Mouse (Mus musculus) neural tube, postnatal 0 days (tissue): ENCODE measurements around the gene Lyg2. TPM values are rescaled to one million over a fixed set of nuclear protein-coding genes. Genes with fewer than 3 reads are reported as not detected.

Source experiments
- polyA plus RNA-seq: library from polyadenylated mRNA; unstranded; fragments of >200 nt; fragmentation: Nextera tagmentation; extraction: Ambion mirVana; gene quantifications from 2 replicates; pipeline ENCODE4 v1.2.1, GENCODE M21; 2015

The Lyg2 gene
- 0.09 TPM in 1 of 2 replicates, not detected in the other for polyA plus RNA-seq

DNA sequence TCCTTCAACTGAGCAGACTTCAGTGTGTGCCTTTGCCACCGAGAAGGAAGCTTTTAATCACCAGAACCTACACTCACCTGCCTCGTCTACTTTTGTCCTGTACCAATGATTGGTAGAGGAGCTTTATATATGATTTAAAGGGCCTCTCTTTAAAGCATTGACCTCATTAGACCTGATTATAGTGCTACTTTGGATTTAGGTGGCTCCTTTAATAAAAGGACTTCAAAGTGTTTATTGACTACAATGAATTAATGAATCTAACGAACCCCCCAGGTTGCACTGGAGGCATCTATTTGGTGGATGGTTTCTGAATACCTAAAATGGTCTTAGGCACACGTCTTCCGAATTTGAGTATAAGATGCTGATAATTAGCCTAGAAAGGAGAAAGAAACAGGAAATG lies at the start of gene Lyg2:
Lyg2 (minus strand) TSS at position 101 of the 400 bp plus-strand sequence.

DNA sequence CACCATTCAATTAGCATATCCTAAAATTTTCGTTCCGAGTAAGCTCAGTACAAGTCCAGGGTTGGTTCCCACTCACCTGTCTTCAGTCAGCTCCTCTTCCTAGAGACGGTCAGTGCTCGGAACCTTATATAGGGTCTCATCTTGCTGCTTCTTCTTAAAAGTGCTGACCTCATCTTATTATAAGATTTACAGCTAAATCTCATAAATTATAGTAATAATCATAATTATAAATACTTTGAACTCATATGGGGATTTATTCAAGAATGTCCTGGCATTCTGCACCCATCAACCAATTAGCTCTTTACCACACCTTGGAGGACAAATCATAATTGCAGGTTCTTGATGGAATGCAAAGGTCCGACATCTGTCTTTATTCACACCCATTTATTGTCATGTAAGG lies 41.4 kb upstream of the Lyg2 start, which contains the start of gene Lyg1:
Lyg1 (minus strand) TSS at position 101 of the 400 bp plus-strand sequence.

GRCm38 (mm10) chr1:37890025-37890652 lies 26.2 kb downstream of the Lyg2 start, which contains the start of the genes Mitd1 and Mrpl30:
Mitd1 (minus strand) TSS chr1:37890411.
Mrpl30 (plus strand) TSS chr1:37890477.

GRCm38 (mm10) chr1:37871704-37872103 lies 44.6 kb downstream of the Lyg2 start, which contains the start of gene Lipt1:
Lipt1 (plus strand) TSS chr1:37871738.

GRCm38 (mm10) chr1:37866286-37866685 lies 50.0 kb downstream of the Lyg2 start, which contains the start of gene Tsga10:
Tsga10 (minus strand) TSS chr1:37866429.

Other genes starting within 250 kb of the Lyg2 start
- 4.3 and 4.6 TPM in 2 replicates for gene 2010300C02Rik, start 196.4 kb downstream of the Lyg2 start, polyA plus RNA-seq
- gene Tsga10, start 50.1 kb downstream of the Lyg2 start, polyA plus RNA-seq: 5.3 and 6.2 TPM in 2 replicates
- 6.8 and 7.2 TPM in 2 replicates for gene Lipt1, start 44.8 kb downstream of the Lyg2 start, polyA plus RNA-seq
- gene Mitd1, start 26.1 kb downstream of the Lyg2 start, polyA plus RNA-seq: 10.9 and 14.3 TPM in 2 replicates
- gene Mrpl30, start 26.0 kb downstream of the Lyg2 start, polyA plus RNA-seq: 306 and 307 TPM in 2 replicates
- gene Lyg1, start 41.3 kb upstream of the Lyg2 start, polyA plus RNA-seq: not detected in 2 replicates
- 114 and 121 TPM in 2 replicates for gene Txndc9, start 81.4 kb upstream of the Lyg2 start, polyA plus RNA-seq
- 18.2 and 19.1 TPM in 2 replicates for gene Eif5b, start 81.5 kb upstream of the Lyg2 start, polyA plus RNA-seq
- gene Rev1, start 213.3 kb upstream of the Lyg2 start, polyA plus RNA-seq: 24.8 and 28.3 TPM in 2 replicates